In the genomic region with DNA sequence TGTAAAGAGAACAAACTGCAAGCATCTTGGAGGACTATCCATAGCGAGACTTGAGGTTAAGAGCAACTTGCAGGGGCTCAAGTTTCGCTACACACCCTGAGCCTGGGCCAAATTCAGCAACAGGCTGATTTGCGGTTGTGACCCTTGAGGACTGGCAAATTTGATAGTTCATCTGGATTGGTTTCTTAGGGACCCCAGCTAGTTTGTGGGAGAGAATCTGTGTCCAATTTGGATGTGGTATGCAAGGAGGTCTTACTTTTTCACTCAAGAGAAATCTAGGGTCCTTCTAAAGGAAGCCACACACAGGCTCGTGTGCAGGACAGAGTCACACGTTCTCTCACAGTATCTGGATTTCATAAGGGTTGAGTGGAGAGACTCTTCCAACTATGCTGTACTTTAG, we compare ENCODE assay signal across 17 mouse cellular contexts.
"Had no signal": no experiment of that assay in that cellular context is flagged by ENCODE, and none has a peak within 500 bp of the region (broad histone marks: within the 10 kb centered on the region; RNA-seq: fewer than 3 reads in every experiment).

No protein-coding gene starts in this region.

- ATAC-seq: lung, postnatal 0 days; midbrain, embryonic 15.5 days had no signal

- H3K36me3 ChIP-seq: kidney, embryonic 15.5 days; liver, embryonic 13.5 days; midbrain, embryonic 12.5 days; midbrain, embryonic 15.5 days; neural tube, embryonic 13.5 days; stomach, embryonic 15.5 days had no signal

- DNase-seq: kidney, adult 11 months; kidney, adult 8-10 months; kidney, postnatal 10 days; kidney, postnatal 36 days; liver, embryonic 13.5 days; lung, embryonic 14.5 days; retina, postnatal 1 day; right cerebral cortex, postnatal 25 days; spleen, adult 18-20 months; thymus, postnatal 25 days had no signal

- H3K27me3 ChIP-seq: kidney, embryonic 15.5 days; liver, embryonic 13.5 days; midbrain, embryonic 15.5 days; neural tube, embryonic 13.5 days; stomach, embryonic 15.5 days had no signal

- H3K4me1 ChIP-seq: liver, embryonic 13.5 days; stomach, embryonic 15.5 days had no signal

- H3K4me2 ChIP-seq: kidney, embryonic 15.5 days; liver, embryonic 13.5 days; lung, embryonic 14.5 days; midbrain, embryonic 12.5 days; midbrain, embryonic 15.5 days; neural tube, embryonic 13.5 days; stomach, embryonic 15.5 days had no signal

- H3K27ac ChIP-seq: kidney, embryonic 15.5 days; liver, embryonic 13.5 days; macrophage; midbrain, embryonic 12.5 days; midbrain, embryonic 15.5 days; neural tube, embryonic 13.5 days; stomach, embryonic 15.5 days had no signal

- H3K9me3 ChIP-seq: kidney, embryonic 15.5 days; liver, embryonic 13.5 days; midbrain, embryonic 12.5 days; midbrain, embryonic 15.5 days; neural tube, embryonic 13.5 days; stomach, embryonic 15.5 days had no signal

- H3K4me3 ChIP-seq: kidney, embryonic 15.5 days; liver, embryonic 13.5 days; midbrain, embryonic 12.5 days; midbrain, embryonic 15.5 days; neural tube, embryonic 13.5 days; stomach, embryonic 15.5 days had no signal

- H3K9ac ChIP-seq: kidney, embryonic 15.5 days; liver, embryonic 13.5 days; lung, embryonic 14.5 days; midbrain, embryonic 12.5 days; midbrain, embryonic 15.5 days; neural tube, embryonic 13.5 days; stomach, embryonic 15.5 days had no signal
